8 mouse cellular contexts compared by ENCODE assay signal in genomic region chr15:84251227-84251626, GRCm38 (mm10). TPM values are rescaled to one million over a fixed set of nuclear protein-coding genes. Genes with fewer than 3 reads are reported as not detected.
DNase-seq lines count a peak whose midpoint lies in the region; ATAC-seq and TF ChIP-seq lines count a peak whose summit lies in the region.

No protein-coding gene starts in this region.

- no peak for TF ChIP-seq POLR2A in kidney, adult 2 months (IDR thresholded peaks at IDR 0.05; ENCODE audit: low read depth, low read length)

- peak; percentile 42; the same call in 1 of the 2 replicates for ATAC-seq in heart, embryonic 12.5 days (ENCODE audit: insufficient number of reproducible peaks, low FRiP score)
- peak; percentile 47; the same call in 1 of the 2 replicates for ATAC-seq in lung, embryonic 14.5 days (ENCODE audit: insufficient read depth)
- ATAC-seq in forebrain, postnatal 0 days: no peak

- no peak overlapping the region; the same call in 1 of the 2 replicates for H3K4me2 ChIP-seq in heart, embryonic 12.5 days
- H3K4me2 ChIP-seq in lung, embryonic 14.5 days: no peak overlapping the region
- H3K4me2 ChIP-seq in forebrain, postnatal 0 days (ENCODE audit: low read depth): no peak overlapping the region

- no peaks in the 10 kb centered on the region for H3K4me1 ChIP-seq in kidney, adult 2 months (ENCODE audit: control insufficient read depth, insufficient read depth, low read length)
- H3K4me1 ChIP-seq in heart, embryonic 12.5 days (replicated peaks): peaks cover 68% of the 10 kb centered on the region
- peaks cover 4% of the 10 kb centered on the region; the same call in 1 of the 2 replicates for H3K4me1 ChIP-seq in lung, embryonic 14.5 days (ENCODE audit: insufficient read depth)
- H3K4me1 ChIP-seq in forebrain, postnatal 0 days (ENCODE audit: insufficient read depth): peaks cover 5% of the 10 kb centered on the region; the same call in 1 of the 2 replicates
- H3K4me1 ChIP-seq in midbrain, embryonic 10.5 days: peaks cover 27% of the 10 kb centered on the region

- H3K27ac ChIP-seq in kidney, adult 2 months (ENCODE audit: insufficient read depth, low read depth, low read length): no peak overlapping the region
- peak overlapping the region; percentile 97 for H3K27ac ChIP-seq in heart, embryonic 12.5 days (ENCODE audit: poor library complexity, severe bottlenecking)
- peak overlapping the region; percentile 46; the same call in 1 of the 2 replicates for H3K27ac ChIP-seq in lung, embryonic 14.5 days (ENCODE audit: low read depth)
- H3K27ac ChIP-seq in forebrain, postnatal 0 days (ENCODE audit: low read depth, low read length): no peak overlapping the region
- no peak overlapping the region for H3K27ac ChIP-seq in midbrain, embryonic 10.5 days (replicated peaks)

- peaks cover 6% of the 10 kb centered on the region; the same call in 1 of the 2 replicates for H3K9me3 ChIP-seq in heart, embryonic 12.5 days (replicated peaks)
- H3K9me3 ChIP-seq in lung, embryonic 14.5 days (ENCODE audit: low read depth, low read length): no peaks in the 10 kb centered on the region
- no peaks in the 10 kb centered on the region for H3K9me3 ChIP-seq in forebrain, postnatal 0 days (ENCODE audit: low read length)
- H3K9me3 ChIP-seq in midbrain, embryonic 10.5 days (replicated peaks): peaks cover 5% of the 10 kb centered on the region; the same call in 1 of the 2 replicates

- DNase-seq in kidney, adult 2 months: peak; percentile 30
- no peak for DNase-seq in kidney, adult 11 months
- DNase-seq in cerebellum, adult 9-10 months: peak; percentile 56
- DNase-seq in lung, embryonic 14.5 days: peak; percentile 83
- DNase-seq in frontal cortex, postnatal 10 days (ENCODE audit: low spot score in 2 of 2): no peak
- DNase-seq in forebrain, postnatal 0 days: no peak
- DNase-seq in midbrain, embryonic 10.5 days (ENCODE audit: low spot score): no peak

- no peaks in the 10 kb centered on the region for H3K27me3 ChIP-seq in kidney, adult 2 months (replicated peaks; ENCODE audit: control insufficient read depth, insufficient read depth, low read length)
- H3K27me3 ChIP-seq in heart, embryonic 12.5 days (replicated peaks): no peaks in the 10 kb centered on the region
- H3K27me3 ChIP-seq in lung, embryonic 14.5 days (ENCODE audit: insufficient read depth, low read length): no peaks in the 10 kb centered on the region
- no peaks in the 10 kb centered on the region for H3K27me3 ChIP-seq in forebrain, postnatal 0 days (ENCODE audit: insufficient read depth, low read length)
- H3K27me3 ChIP-seq in midbrain, embryonic 10.5 days (ENCODE audit: low read depth, poor library complexity, severe bottlenecking): peaks cover 12% of the 10 kb centered on the region

- peak overlapping the region; percentile 61 for H3K9ac ChIP-seq in heart, embryonic 12.5 days
- H3K9ac ChIP-seq in lung, embryonic 14.5 days: no peak overlapping the region
- no peak overlapping the region for H3K9ac ChIP-seq in forebrain, postnatal 0 days

- H3K4me3 ChIP-seq in kidney, adult 2 months (ENCODE audit: insufficient read depth, low read depth, low read length): no peak overlapping the region
- no peak overlapping the region for H3K4me3 ChIP-seq in heart, embryonic 12.5 days
- no peak overlapping the region for H3K4me3 ChIP-seq in lung, embryonic 14.5 days (ENCODE audit: low read depth, low read length)
- H3K4me3 ChIP-seq in forebrain, postnatal 0 days (ENCODE audit: low read depth, low read length): no peak overlapping the region
- H3K4me3 ChIP-seq in midbrain, embryonic 10.5 days: no peak overlapping the region

- no peak for TF ChIP-seq CTCF in kidney, adult 2 months (conservative IDR thresholded peaks at IDR 0.05; ENCODE audit: insufficient read depth, insufficient read length, low read depth, low read length)
- TF ChIP-seq CTCF in lung, embryonic 14.5 days (IDR thresholded peaks at IDR 0.05; ENCODE audit: low read depth): no peak
- TF ChIP-seq CTCF in forebrain, postnatal 0 days (IDR thresholded peaks at IDR 0.05; ENCODE audit: low read depth): no peak

- no peaks in the 10 kb centered on the region for H3K36me3 ChIP-seq in kidney, adult 2 months (ENCODE audit: control insufficient read depth, insufficient read depth, low read length)
- peaks cover 5% of the 10 kb centered on the region; the same call in 1 of the 2 replicates for H3K36me3 ChIP-seq in heart, embryonic 12.5 days
- H3K36me3 ChIP-seq in lung, embryonic 14.5 days (ENCODE audit: insufficient read depth): no peaks in the 10 kb centered on the region
- H3K36me3 ChIP-seq in forebrain, postnatal 0 days (ENCODE audit: insufficient read depth): no peaks in the 10 kb centered on the region
- H3K36me3 ChIP-seq in midbrain, embryonic 10.5 days: no peaks in the 10 kb centered on the region

- 32% methylated on average over 13 of the region's 13 CpGs for WGBS in kidney, adult 2 months
- 34% methylated on average over 13 of the region's 13 CpGs for WGBS in heart, embryonic 12.5 days
- 26% methylated on average over 13 of the region's 13 CpGs for WGBS in lung, embryonic 14.5 days
- 40% methylated on average over 13 of the region's 13 CpGs for WGBS in forebrain, postnatal 0 days
- 86% methylated on average over 13 of the region's 13 CpGs for WGBS in midbrain, embryonic 10.5 days

RNA-seq across cellular contexts. Expression of gene Parvb, which starts 19.4 kb away (rescaled TPM):
- polyA plus RNA-seq in kidney, adult 2 months (2012; rRNA removed): 7.1 and 8.5 TPM in 2 replicates
- 13.5 and 13.8 TPM in 2 replicates for polyA plus RNA-seq in heart, embryonic 12.5 days (2016; fragmentation: Nextera tagmentation; extraction: Ambion mirVana)
- polyA plus RNA-seq in lung, embryonic 14.5 days (2014; fragmentation: Nextera tagmentation; extraction: Ambion mirVana): 5.3 and 5.4 TPM in 2 replicates
- total RNA-seq in forebrain, postnatal 0 days (2014; rRNA removed): 3.8 and 9.4 TPM in 2 replicates
- 2.7 and 4.3 TPM in 2 replicates for polyA plus RNA-seq in forebrain, postnatal 0 days (2015; fragmentation: Nextera tagmentation; extraction: Ambion mirVana)
- polyA plus RNA-seq in midbrain, embryonic 10.5 days (2016; fragmentation: Nextera tagmentation; extraction: Ambion mirVana): 7.4 and 8.4 TPM in 2 replicates

RNA-seq across cellular contexts. Expression of gene Samm50, which starts 59.2 kb away (rescaled TPM):
- 18.6 and 22.9 TPM in 2 replicates for polyA plus RNA-seq in kidney, adult 2 months (2012; rRNA removed)
- polyA plus RNA-seq in heart, embryonic 12.5 days (2016; fragmentation: Nextera tagmentation; extraction: Ambion mirVana): 122 and 125 TPM in 2 replicates
- 78.4 and 80.1 TPM in 2 replicates for polyA plus RNA-seq in lung, embryonic 14.5 days (2014; fragmentation: Nextera tagmentation; extraction: Ambion mirVana)
- 36.6 and 37.2 TPM in 2 replicates for total RNA-seq in forebrain, postnatal 0 days (2014; rRNA removed)
- 88.3 and 93.8 TPM in 2 replicates for polyA plus RNA-seq in forebrain, postnatal 0 days (2015; fragmentation: Nextera tagmentation; extraction: Ambion mirVana)
- 108 and 110 TPM in 2 replicates for polyA plus RNA-seq in midbrain, embryonic 10.5 days (2016; fragmentation: Nextera tagmentation; extraction: Ambion mirVana)

Comparison
In these comparisons a context has a peak if more than half of its experiments do, and no peak if none do; other contexts are left out.
1. DNase-seq: peak in kidney, adult 2 months (single experiment), cerebellum, adult 9-10 months (single experiment) and lung, embryonic 14.5 days (single experiment); none in kidney, adult 11 months (single experiment), frontal cortex, postnatal 10 days (0 of 2), forebrain, postnatal 0 days (single experiment) and midbrain, embryonic 10.5 days (single experiment).
2. H3K27ac ChIP-seq: peak in heart, embryonic 12.5 days (single experiment) and lung, embryonic 14.5 days (single experiment); none in kidney, adult 2 months (single experiment), forebrain, postnatal 0 days (single experiment) and midbrain, embryonic 10.5 days (single experiment).